Mouse (Mus musculus) layer of hippocampus, postnatal 25 days (tissue): ENCODE measurements around the gene Pid1. TPM values are rescaled to one million over a fixed set of nuclear protein-coding genes. Genes with fewer than 3 reads are reported as not detected.

Experiments
- DNase-seq, 2 experiments: peaks; one replicate each; pipeline ENCODE4 v3.0.0; 2022; ENCODE audit warnings: mixed read lengths in 2 of 2, low spot score in 1 of 2; ENCODE audit errors: extremely low spot score in 1 of 2
- total RNA-seq, 2 experiments: library from RNA; stranded (reverse); gene quantifications; 2 replicates each; pipeline ENCODE4 v1.2.3; 2021

Gene Pid1
- total RNA-seq = 10 to 100 TPM; 30.9 to 36.8 TPM

DNA sequence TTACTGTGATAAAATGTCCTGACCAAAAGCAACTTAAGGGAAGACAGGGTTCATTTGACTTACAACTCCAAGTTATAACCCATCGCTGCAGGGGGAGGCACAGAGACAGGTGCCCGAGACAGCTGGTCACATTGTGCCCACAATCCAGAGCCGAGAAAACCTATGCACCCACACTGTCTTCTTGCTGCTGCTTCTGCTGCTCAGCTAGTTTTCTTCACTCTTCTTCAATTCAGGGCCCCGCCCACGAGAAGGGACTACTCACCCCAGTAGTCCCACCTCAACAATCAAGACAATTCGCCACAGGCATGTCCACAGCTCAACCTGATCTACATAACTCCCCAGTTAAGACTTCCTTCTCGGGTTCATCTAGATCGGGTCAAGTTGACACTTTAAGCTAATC lies at the start of gene Pid1:
TSS of gene Pid1 (minus strand) at position 214 of the 400 bp plus-strand sequence.
- no peak for DNase-seq

DNA sequence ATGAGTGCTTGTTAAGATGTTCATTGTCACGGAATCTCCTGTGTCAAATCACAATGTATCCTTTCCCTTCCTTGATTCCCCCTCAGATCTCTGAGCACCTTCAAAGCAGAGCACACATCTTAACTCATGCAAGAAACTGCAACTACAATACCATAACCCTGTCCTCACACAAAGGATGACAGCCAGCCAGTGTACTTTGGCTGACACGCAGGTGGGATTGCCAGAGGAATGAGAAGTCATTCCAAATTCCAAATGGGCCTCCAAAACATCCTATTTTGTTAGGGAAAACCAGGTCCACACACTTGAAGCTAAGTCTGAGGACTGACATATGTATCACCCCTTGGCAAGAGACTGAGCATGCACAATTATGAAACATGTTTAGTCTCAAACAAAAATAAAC lies 45.5 kb upstream of the Pid1 start:
- DNase-seq = no peak

DNA sequence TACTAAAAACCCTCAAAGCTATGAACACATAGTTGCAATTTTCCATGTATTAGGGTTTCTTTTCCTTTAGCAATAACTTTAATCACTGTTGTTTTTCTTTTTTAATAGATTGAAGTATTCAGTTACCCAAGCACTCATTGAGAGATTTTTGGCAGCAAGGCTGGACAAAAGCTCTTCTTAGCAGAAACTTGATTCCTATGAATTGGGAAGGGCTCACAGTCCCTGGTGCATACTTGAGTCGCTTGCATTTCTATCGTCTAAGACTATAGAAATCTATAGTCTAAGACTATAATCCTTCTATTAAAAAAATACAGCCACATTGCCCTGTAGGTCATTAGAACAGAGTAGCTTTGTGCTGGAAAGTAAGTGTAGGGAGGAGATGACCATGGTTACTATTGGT lies 44.9 kb upstream of the Pid1 start:
- DNase-seq = no peak

DNA sequence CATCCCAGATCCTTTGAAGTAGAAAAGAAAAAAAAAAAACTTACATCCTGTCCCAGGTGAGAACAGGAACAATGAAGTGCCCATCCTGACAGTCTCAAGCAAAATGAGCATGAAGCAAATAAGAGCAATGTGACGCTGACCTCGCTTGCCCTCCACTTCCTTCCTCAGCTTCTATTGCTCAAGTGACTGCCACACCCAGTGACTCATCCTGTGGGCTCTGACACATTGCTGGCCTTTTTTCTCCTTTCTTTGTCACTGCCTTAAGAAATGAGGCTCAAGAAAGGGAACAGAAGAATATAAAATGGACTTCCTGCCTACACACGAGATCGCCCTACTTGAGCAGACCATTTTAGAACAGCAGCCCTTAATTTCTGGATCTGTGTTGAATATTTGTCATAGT lies 42.9 kb upstream of the Pid1 start:
- DNase-seq = no peak

DNA sequence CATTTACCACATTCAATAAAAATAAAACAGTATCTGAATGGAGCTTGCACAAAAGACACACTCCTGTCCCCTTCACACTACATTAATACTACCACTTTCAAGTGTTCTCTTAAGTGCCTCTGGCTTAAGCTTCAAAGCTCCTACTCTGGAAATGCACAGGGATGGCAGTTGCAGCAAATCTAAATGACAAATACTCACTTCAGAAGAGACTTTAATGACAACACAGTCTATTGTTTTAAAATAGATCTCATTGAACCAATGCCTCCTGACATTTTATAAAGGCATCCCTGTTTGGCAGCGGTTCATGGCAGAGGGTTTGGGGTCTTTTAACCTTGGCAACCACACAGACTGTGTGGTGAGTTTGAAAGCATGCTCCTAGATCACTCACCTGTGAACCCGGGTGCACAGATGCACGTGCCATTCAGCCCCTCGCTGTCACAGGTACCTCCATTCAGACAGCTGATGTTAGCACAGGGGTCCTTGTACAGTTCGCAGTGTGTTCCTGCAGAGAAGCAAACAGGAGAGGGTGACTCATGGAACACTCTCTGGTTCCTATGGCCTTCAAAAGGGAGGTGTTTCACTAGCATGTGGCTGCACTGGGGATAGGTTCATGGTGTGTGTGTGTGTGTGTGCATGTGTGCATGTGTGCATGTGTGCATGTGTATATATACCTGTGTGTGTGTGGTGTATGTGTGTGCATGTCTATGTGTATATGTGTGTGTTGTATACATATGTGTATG lies 41.7 kb upstream of the Pid1 start:
- DNase-seq = no peak

DNA sequence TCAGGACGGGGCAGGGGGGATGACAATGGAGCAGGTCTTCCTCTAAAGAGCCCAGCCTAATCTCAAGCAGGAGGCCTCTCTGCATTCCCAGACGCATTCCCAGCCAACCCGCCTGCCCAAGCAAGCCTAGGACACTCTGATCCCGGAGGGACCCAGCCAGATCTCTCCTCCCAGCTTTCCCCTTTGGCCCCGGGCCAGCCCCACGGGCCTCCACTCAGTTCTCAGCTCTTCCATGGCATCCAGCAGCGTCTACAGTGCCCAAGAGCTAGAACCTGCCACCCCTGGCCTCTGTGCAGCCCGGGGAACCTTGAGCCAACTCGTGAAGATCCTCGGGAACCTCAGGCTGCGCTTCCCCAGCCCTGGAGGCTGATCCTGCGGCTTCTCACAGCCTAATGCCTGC lies 40.9 kb upstream of the Pid1 start:
- no peak for DNase-seq

DNA sequence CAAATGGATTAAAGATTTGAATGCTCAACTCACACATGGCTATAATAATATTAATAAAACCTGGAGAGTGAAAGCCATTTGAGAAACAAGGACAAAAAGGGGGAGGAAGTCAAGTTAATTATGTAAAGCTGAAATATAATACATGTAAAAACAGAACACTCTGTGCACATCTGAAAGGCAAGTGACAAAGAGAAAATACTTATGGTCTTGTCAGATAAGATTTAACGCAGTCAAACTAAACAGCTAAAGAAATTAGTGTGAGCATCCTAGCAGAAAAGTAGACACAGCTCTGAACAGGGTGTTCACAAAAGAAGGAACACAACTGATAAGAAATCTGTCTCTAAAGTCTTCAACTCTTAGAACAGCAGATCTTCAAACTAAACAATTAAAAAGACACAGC lies 38.2 kb upstream of the Pid1 start:
- no peak for DNase-seq

DNA sequence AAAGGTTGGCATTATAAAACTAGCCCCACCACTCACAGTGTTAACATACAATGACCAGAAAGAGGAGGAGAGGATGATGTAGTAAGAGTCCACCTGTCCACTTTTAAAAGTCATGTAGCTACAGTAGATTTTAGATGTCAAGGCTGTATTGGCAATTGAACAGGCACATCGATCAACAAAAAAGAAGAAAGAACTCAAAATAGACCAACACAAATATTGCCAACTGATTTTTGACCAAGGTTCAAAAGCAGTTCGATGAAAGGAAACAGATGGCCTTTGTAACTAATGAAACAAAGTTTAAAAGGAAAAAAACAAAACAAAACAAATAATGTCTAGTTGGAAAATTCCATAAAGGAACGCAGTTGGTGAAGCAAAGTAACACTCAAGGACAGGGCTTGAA lies 35.7 kb upstream of the Pid1 start:
- DNase-seq = no peak

DNA sequence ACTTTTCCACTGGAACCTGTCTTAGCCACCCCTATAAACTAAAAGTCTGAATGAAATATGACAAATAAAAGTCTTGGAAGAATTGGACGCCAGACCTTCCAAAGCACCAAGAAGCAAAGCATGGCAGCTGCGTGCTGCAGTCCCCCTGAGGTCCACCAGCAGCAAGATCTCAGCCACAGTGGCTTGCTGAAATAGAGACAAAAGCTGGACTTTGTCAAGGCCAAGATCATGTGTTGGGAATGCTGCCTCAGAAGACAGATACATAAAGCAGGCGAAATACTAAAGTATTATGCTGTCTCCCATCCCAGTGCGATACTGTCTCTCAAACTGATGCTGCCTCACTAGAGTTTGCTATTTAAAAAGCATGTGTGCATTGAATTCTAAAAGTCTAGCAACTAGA lies 35.1 kb upstream of the Pid1 start:
- DNase-seq = no peak

DNA sequence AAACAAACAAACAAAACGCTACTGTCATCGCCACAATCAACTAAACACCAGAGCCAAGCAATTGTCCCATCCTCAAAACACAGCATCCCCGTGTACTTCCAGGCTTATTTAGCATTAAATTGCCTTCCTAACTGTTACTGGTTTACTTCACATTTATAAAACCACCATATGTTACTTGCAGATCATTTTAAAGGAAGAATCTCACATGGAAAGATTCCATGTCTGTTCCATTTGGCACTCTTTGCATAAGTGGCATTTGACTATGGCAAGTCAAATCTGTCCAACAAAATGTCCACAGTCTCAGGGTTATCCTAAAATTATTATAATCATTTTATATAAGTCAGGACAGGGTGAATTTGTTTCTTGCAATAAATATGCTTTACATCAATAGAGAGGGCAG lies 32.8 kb upstream of the Pid1 start:
- no peak for DNase-seq

DNA sequence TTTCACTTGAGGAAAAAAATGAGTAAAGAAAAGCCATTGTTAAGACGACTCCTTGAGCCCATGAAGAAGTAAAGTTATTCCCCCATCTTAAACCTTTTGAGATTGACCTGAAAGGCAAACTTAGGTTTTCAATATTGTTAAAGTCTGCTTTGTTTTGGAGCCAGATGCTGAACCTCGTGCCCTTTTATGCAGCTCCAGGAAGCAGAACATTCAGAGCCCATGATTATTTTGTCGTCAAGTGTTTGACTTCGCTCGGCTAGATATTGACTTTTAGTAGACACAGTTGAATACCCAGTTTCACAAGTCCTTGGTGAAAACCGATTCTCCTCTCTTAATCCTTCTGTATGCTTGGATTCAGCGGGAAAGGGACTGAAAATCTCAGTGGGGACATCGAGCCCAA lies 31.9 kb upstream of the Pid1 start:
- no peak for DNase-seq

DNA sequence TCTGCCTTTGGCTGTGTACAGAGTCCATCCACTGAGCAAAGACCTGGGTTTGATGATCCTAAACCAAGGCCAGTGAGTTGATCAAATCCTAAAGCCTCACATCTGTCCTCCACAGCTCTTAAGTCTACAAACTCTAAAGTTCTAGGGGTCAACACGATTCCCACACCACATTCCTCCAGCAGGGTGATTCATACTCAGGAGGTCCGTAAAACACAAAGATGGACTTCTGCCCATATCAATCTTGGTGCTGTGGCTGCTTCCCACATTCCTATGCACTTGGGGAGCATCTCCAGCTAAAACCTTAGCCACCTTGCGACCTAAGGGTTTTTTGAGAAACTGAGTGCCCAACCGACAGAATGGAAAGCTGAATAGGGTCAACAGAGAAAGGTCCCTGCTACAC lies 27.0 kb upstream of the Pid1 start:
- no peak for DNase-seq

DNA sequence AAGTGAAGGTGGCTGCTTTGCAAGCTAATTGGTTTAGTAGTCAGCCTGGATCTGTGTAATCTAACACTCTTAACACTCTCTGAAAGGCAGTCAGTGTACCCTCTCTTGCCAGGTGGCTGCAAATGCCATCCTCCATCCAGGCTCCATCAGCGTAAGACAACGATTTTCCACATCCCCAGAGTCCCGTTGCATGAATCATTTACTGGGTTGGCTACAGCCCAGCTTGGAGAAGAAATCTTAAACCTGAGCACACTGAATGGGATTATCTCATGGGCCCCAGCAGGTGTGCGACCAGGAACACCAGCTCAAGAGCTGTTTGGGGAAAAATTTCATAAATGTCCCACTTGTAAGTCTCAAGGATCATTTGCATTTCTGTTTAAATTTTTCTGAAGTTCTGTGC lies 23.6 kb upstream of the Pid1 start:
- DNase-seq = no peak

DNA sequence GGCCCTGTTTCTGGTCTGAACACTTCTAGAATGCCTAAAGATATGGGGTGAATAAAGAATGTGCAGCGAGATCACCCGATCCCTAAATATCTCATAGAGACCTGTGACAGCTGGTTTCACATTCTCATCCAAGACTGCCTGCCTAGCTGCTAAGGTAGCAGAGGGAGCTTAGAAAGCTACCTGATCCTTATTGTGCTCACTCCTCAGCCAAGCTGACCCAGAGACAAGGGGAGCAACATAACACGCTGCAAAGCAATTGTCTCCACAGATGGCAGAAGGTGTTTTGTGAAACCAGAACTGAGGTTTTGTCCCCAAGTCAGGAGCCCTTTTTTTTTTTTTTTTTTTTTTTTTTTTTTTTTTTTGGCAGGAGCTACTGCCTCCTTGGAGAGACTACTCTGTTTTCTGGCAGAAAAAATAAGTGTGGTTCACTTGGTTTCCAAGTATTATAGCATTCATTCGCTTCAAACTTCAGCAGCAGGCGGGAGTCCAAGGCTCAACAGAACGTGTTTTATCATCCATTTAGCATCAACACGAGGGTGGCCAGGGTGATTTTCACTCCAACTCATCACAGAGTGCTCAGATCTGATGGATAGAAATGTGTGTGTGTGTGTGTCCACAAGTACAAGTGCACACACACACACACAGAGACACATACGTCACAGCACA lies 22.6 kb upstream of the Pid1 start:
- DNase-seq = no peak

DNA sequence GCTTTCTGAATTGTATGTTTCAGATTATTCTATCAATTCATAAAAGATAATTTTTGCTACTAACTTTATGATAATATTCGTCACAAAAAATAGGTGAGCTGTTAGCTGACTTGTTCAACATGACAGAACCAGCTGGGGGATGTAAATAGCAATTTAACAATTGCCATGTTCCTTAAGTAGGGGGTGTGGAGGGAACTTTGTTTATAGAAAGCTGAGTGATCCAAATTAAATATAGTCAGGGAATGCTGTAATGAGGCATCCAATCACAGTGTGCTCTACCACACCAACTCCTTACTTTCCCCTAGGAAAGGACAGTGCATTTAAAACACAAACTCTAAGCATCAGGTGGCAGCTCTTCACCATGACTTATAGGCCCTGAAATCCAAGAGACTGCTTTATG lies 18.7 kb upstream of the Pid1 start:
- DNase-seq = no peak

DNA sequence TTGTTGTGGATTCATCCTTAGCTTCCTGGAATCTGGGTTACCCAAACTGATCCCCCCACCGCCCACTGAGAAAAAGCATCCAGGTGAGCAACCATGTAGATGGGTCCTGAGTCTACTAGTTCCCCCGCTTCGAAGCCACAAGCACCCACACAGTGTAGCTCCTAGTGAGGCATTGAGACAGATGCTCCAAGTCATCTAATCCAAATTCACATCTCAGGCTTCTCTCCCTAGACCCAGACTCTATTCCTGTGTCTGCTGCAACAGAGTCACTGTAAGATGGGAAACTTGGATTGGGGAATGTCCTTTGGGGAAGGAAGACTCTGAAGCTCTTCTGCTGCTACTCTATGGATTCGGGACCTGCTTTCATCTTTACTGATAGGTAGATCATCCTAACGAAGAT lies 18.1 kb upstream of the Pid1 start:
- DNase-seq = no peak

DNA sequence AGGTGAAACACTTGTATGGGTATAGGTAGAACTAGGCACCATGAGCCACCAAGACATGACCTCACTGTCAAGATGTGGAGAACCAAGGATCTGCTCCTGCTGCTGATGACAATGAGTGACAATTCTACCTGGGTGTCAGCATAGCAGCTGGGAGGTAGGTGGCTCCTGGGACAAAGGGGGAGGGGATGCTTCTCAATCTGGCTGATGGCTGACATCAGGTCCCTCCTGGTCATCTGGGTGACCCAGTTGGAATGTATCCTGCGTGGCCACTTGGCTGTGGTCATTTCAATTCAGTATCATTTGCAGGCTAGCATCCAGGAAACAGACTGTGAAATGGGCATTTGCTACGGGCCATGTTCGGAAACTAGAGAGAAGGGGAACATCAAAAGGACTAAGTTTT lies 16.9 kb upstream of the Pid1 start:
- no peak for DNase-seq

DNA sequence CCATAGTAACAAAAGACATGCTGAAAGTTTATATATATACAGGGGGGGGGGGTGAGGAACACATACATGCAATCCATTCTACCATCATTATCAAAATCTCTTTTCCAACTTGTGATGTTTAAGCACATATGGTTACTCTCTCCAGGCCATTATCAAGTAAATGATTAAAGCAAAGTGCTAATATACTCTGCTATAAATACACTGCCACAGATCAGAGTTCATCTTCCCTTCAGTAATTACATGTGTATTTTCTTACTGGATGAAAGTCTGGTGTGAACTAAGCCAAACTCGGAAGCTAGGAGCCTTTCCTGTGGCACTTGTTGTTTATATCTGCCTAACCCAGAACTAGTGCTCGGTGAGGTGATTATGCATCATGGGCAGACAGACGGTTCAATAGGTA lies 3.8 kb upstream of the Pid1 start:
- DNase-seq = no peak

DNA sequence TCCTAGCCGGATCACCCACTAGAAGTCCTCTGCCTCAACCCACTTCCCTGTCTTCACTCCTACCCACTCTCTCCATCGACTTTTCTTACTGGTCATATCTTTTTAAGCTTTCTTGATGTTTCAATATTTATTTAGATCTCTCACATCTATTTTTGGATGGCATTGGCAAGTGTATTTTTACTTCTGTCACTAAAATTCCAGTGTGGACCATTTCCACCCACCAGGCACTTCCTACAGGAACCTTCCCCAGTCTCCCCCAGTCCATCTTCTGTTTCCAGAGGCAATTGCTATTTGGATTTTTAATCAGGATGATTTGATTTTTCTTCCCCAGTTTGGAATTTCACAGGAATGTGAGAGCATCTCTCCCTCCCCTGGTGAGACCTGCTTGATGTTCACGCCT lies 2.6 kb upstream of the Pid1 start:
- DNase-seq = no peak

DNA sequence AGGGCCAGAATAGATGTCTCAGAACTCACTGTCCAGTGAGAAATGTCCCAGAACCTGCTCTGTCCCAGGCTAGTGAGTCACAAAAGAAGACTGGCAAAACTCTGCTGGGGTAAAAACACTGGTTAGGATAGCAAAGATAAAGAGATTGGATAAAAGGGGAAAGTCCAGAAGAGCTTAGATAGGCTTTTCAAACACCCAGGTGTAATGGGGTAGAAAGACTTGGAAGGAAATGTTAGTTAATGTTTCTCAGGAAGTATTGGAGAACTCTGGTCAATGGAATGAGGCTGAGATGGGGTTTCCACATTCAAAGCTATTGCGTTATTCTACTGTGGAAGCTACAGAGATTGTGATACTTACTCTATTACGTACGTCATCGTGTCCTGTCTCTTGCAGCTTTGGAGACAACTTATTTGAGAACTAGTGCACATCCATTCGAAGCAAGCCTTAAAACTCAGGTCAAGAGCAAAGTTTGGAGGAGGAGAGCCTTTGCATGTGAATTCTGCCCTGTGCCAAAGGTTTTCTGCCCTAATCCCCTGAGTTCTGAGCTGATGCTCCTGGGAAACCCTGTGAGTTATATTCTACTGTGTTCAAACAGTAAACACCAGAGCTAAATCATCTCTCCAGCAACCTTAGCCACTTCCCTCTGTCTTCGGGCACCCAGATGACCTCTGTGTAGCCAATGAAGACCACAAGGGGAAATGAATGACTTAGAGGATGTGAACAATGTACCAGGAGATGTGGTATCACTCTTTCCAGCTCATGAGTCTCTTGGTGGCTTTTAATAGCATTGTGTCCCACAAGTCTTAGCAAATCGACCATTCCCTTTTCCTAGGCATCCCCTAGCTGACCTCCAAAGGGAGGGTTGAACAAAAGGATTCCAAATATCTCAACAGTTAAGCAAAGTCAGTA lies 1.0 kb downstream of the Pid1 start:
- no peak for DNase-seq

DNA sequence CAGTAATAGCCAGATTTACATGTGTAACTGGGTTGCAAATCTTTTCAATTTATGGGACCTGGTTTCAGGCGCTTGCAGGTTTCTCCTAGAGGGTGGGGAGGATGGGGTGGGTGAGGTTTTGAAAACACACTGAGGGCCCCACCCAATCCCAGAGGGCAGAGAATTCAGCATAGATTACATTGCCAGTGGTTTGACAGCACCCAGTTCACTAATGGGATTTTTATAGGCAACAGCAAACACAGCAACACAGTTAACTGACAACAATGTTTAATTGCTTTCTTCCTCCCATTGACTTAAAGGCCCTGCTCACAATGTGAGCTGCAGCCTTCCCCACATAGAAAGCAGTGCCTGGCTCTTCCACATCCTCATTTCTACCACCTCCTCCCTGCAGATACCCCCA lies 1.8 kb downstream of the Pid1 start:
- no peak for DNase-seq
